Mouse (Mus musculus) stomach, embryonic 14.5 days (tissue): ENCODE data around the gene Ptprb. TPM values are rescaled to one million over a fixed set of nuclear protein-coding genes. Genes with fewer than 3 reads are reported as not detected.
A peak's percentile ranks its signal among the peaks of the same experiment; 100 is the strongest.

Experiments
- ATAC-seq: fragments of 200-750 bp; cut with Nextera tagmentation; 2 replicates; pipeline ENCODE4 v1.8.0; 2017; ENCODE audit warnings: low read depth, moderate TSS enrichment; ENCODE audit not compliant: insufficient number of reproducible peaks, insufficient read depth, low FRiP score
- H3K27ac ChIP-seq: fragments of 300-500 bp; sonication (generic); 2 replicates; pipeline ENCODE4 v1.5.1; 2014; ENCODE audit warnings: mild to moderate bottlenecking, low read length, moderate library complexity, mixed read lengths
- H3K27me3 ChIP-seq: fragments of 300-500 bp; sonication (generic); 2 replicates; pipeline ENCODE4 v1.6.1; 2014; ENCODE audit warnings: low read length, control low read depth, mixed read lengths; ENCODE audit not compliant: control insufficient read depth, insufficient read depth
- H3K36me3 ChIP-seq: fragments of 300-500 bp; sonication (generic); 2 replicates; pipeline ENCODE4 v1.6.1; 2014; ENCODE audit warnings: mild to moderate bottlenecking, control low read depth, low read length, moderate library complexity, mixed read lengths; ENCODE audit not compliant: control insufficient read depth, insufficient read depth
- H3K4me1 ChIP-seq: fragments of 300-500 bp; sonication (generic); 2 replicates; pipeline ENCODE4 v1.6.1; 2014; ENCODE audit warnings: low read length, control low read depth, mixed read lengths; ENCODE audit not compliant: control insufficient read depth, insufficient read depth
- H3K4me2 ChIP-seq: fragments of 300-500 bp; sonication (generic); replicated peaks from 2 replicates; pipeline ENCODE4 v1.6.1; 2014; ENCODE audit warnings: low read depth, low read length, control low read depth
- H3K4me3 ChIP-seq: fragments of 300-500 bp; sonication (generic); 2 replicates; pipeline ENCODE4 v1.5.1; 2014; ENCODE audit warnings: low read depth, low read length, control low read depth
- H3K9ac ChIP-seq: fragments of 300-500 bp; sonication (generic); replicated peaks from 2 replicates; pipeline ENCODE4 v1.6.1; 2014; ENCODE audit warnings: low read depth, mild to moderate bottlenecking, control low read depth, low read length, moderate library complexity, mixed read lengths
- H3K9me3 ChIP-seq: fragments of 300-500 bp; sonication (generic); 2 replicates; pipeline ENCODE4 v1.6.1; 2016; ENCODE audit warnings: low read depth, low read length, control low read depth; ENCODE audit not compliant: control insufficient read depth
- WGBS: fragments of 180-500 bp; shearing (Covaris S2); extraction: QIAGEN DNeasy Blood & Tissue Kit; methylation state at CpG from one replicate; pipeline ENCODE4 v1.1.7; 2014; 5-methylcytosine and 5-hydroxymethylcytosine counted together
- polyA plus RNA-seq: library from polyadenylated mRNA; unstranded; fragments of >200 nt; fragmentation: Nextera tagmentation; extraction: Ambion mirVana; gene quantifications from 2 replicates; pipeline ENCODE4 v1.2.1, GENCODE M21; 2014

The Ptprb gene
- polyA plus RNA-seq: 4.8 and 5.9 TPM in 2 replicates

DNA sequence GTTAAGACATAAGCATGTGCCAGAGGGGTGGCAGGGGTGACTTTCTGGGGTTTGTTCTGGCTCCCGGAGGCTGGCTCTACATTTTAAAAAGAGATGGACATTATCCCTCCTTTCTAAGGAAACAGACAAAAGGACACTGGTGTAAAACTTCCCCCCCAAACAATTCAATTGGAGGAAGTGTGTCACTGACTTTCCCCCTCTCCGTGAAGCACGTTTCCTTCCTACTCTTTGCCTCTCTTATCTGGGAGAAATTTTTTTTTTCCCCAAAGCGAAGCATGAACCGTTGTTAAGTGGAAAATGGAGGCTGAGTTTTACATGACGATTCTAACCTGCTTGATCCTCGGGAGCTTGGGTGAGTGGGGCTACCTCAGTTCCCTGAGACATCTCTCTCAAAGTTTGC is at the start of gene Ptprb:
Ptprb (plus strand) TSS at position 244 of the 400 bp plus-strand sequence.
- no peak within 1 kb of the TSS for H3K4me2 ChIP-seq
- no peak for ATAC-seq
- WGBS: 62% methylated on average over 7 of the region's 7 CpGs
- H3K4me3 ChIP-seq: no peak within 1 kb of the TSS
- H3K27me3 ChIP-seq: no peaks in the 10 kb centered on the region
- H3K9ac ChIP-seq: no peak within 1 kb of the TSS
- no peaks in the 10 kb centered on the region for H3K4me1 ChIP-seq
- no peaks in the 10 kb centered on the region for H3K36me3 ChIP-seq
- H3K27ac ChIP-seq: 0 out of 2 replicates have a peak within 1 kb of the TSS, but pooled peaks have one; percentile 10
- no peaks in the 10 kb centered on the region for H3K9me3 ChIP-seq

- Histone ChIP-seq H3K4me2 (no peak overlapping the region), H3K4me1 (no peaks in the 10 kb centered on the region), H3K27ac (no peak overlapping the region), H3K4me3 (no peak overlapping the region), H3K9ac (no peak overlapping the region), H3K36me3 (no peaks in the 10 kb centered on the region), H3K9me3 (no peaks in the 10 kb centered on the region), H3K27me3 (no peaks in the 10 kb centered on the region)
- 64% methylated on average over 5 of the region's 5 CpGs for WGBS
- ATAC-seq: no peak
Measured at GRCm38 (mm10) chr10:116235299-116235698, 40.0 kb upstream of the Ptprb start.

GRCm38 (mm10) chr10:116242200-116242599 is 33.1 kb upstream of the Ptprb start:
- no peaks in the 10 kb centered on the region for H3K36me3 ChIP-seq
- no peaks in the 10 kb centered on the region for H3K27me3 ChIP-seq
- ATAC-seq: no peak
- H3K4me1 ChIP-seq: no peaks in the 10 kb centered on the region
- no peak overlapping the region for H3K4me3 ChIP-seq
- H3K4me2 ChIP-seq: no peak overlapping the region
- H3K9me3 ChIP-seq: no peaks in the 10 kb centered on the region
- 60% methylated on average over 7 of the region's 7 CpGs for WGBS
- no peak overlapping the region for H3K27ac ChIP-seq
- H3K9ac ChIP-seq: no peak overlapping the region

- Histone ChIP-seq H3K9me3 (no peaks in the 10 kb centered on the region), H3K4me2 (no peak overlapping the region), H3K4me1 (no peaks in the 10 kb centered on the region), H3K9ac (no peak overlapping the region), H3K36me3 (no peaks in the 10 kb centered on the region), H3K27me3 (no peaks in the 10 kb centered on the region), H3K4me3 (no peak overlapping the region), H3K27ac (no peak overlapping the region)
- WGBS: 38% methylated on average over 7 of the region's 7 CpGs
- ATAC-seq: no peak
Measured at GRCm38 (mm10) chr10:116243373-116243772, 31.9 kb upstream of the Ptprb start.

- no peak for ATAC-seq
- no peaks in the 10 kb centered on the region for H3K27me3 ChIP-seq
- 70% methylated on average over 2 of the region's 2 CpGs for WGBS
- H3K4me2 ChIP-seq: no peak overlapping the region
- H3K9me3 ChIP-seq: no peaks in the 10 kb centered on the region
- H3K4me1 ChIP-seq: no peaks in the 10 kb centered on the region
- H3K9ac ChIP-seq: no peak overlapping the region
- H3K36me3 ChIP-seq: no peaks in the 10 kb centered on the region
- no peak overlapping the region for H3K4me3 ChIP-seq
- H3K27ac ChIP-seq: no peak overlapping the region
Measured at GRCm38 (mm10) chr10:116245632-116246031, 29.7 kb upstream of the Ptprb start.

GRCm38 (mm10) chr10:116252668-116253067 is 22.7 kb upstream of the Ptprb start:
- WGBS: 83% methylated on average over 7 of the region's 7 CpGs
- Histone ChIP-seq H3K36me3 (no peaks in the 10 kb centered on the region), H3K27me3 (no peaks in the 10 kb centered on the region), H3K4me3 (no peak overlapping the region), H3K9ac (no peak overlapping the region), H3K9me3 (no peaks in the 10 kb centered on the region), H3K4me1 (no peaks in the 10 kb centered on the region), H3K4me2 (no peak overlapping the region), H3K27ac (no peak overlapping the region)
- no peak for ATAC-seq

DNA sequence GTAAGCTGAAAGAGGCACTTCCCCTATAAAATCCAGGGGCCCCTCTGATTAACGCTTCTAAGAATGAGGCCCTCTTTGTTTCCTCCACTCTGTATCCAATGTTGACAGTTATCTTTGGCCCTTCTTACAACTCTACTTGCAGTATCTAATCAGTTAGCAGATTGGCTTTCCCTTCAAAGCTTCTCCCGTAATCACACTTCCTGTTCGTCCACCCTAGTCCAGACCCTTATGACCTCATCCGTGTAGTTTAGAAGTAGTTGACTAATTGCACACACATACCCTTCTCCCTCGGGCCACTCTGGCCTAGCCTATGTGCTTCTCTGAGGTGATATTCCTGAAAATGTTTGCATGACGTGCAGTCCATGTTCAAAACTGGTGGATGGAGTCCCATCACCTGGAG is 21.4 kb upstream of the Ptprb start:
- Histone ChIP-seq H3K9me3 (no peaks in the 10 kb centered on the region), H3K4me3 (no peak overlapping the region), H3K9ac (no peak overlapping the region), H3K36me3 (no peaks in the 10 kb centered on the region), H3K27me3 (no peaks in the 10 kb centered on the region), H3K4me1 (no peaks in the 10 kb centered on the region), H3K27ac (no peak overlapping the region), H3K4me2 (no peak overlapping the region)
- WGBS: 34% methylated on average over 6 of the region's 6 CpGs
- peak; percentile 70 for ATAC-seq

- Histone ChIP-seq H3K4me3 (no peak overlapping the region), H3K9ac (no peak overlapping the region), H3K36me3 (no peaks in the 10 kb centered on the region), H3K4me1 (no peaks in the 10 kb centered on the region), H3K27me3 (no peaks in the 10 kb centered on the region), H3K27ac (no peak overlapping the region), H3K4me2 (no peak overlapping the region), H3K9me3 (no peaks in the 10 kb centered on the region)
- no peak for ATAC-seq
- WGBS: 66% methylated on average over 4 of the region's 4 CpGs
Measured at GRCm38 (mm10) chr10:116259298-116259697, 16.0 kb upstream of the Ptprb start.

DNA sequence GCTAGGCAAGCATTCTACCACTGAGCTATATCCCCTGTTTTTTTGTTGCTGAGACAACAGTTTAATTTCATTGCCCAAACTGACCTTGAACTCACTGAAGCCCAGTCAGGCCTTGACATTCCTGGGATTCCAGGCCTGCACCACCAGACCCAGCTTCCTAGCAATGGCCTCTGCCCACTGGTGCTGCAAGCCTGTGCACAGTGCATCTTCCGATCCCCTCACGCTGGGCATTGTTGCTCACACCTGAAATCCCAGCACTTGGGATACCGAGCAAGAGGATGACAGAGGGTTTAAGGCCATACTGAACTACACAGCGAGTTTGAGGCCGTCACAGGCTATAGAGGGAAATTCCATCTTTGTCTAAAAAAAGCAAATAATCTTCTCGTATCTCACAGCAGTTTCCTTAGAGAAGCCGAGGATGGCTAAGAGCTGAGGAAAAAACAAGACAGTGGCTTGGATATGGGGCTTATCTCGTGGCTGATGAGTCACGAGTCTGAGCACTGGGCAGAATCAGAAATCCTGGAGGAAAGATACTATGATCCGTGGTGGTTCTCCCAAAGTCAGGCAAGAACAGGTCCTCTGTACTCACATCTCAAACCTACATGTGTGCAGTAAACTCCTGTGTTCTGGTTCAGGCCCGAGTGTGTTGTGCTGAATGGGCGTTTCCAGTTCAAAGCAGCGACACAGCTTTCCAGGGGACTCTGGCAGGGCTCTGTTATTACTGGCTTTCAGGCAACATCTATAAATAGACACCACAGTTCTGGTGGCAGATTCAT is 14.5 kb upstream of the Ptprb start:
- no peak overlapping the region for H3K9ac ChIP-seq
- no peaks in the 10 kb centered on the region for H3K27me3 ChIP-seq
- H3K36me3 ChIP-seq: no peaks in the 10 kb centered on the region
- no peak for ATAC-seq
- WGBS: 51% methylated on average over 13 of the region's 13 CpGs
- H3K27ac ChIP-seq: no peak overlapping the region
- no peaks in the 10 kb centered on the region for H3K9me3 ChIP-seq
- H3K4me3 ChIP-seq: no peak overlapping the region
- H3K4me2 ChIP-seq: no peak overlapping the region
- no peaks in the 10 kb centered on the region for H3K4me1 ChIP-seq
